Mouse (Mus musculus): ENCODE measurements around the gene Tmem139. TPM values are rescaled to one million over a fixed set of nuclear protein-coding genes. Genes with fewer than 3 reads are reported as not detected.
A peak's percentile ranks its signal among the peaks of the same experiment; 100 is the strongest.

Gene Tmem139
- polyA plus RNA-seq, 1 experiment from 2014 or later, result not detected

GRCm38 (mm10) chr6:42241311-42242045 is 20.3 kb upstream of the Tmem139 start:
- WGBS, result 80% methylated on average over 6 of the region's 6 CpGs

GRCm38 (mm10) chr6:42245711-42246353 is 15.9 kb upstream of the Tmem139 start, which contains the start of gene Gstk1:
Gene Gstk1 (plus strand): TSS chr6:42245935.
- WGBS, result 2% methylated on average over 28 of the region's 28 CpGs
- Histone ChIP-seq H3K4me2 (ENCODE audit: low read length) (peak within 1 kb of the TSS; percentile 74), H3K36me3 (ENCODE audit: control insufficient read depth, insufficient read depth, low read length) (no peaks in the 10 kb centered on the region), H3K27ac (ENCODE audit: low read length) (no peak within 1 kb of the TSS), H3K4me1 (ENCODE audit: control insufficient read depth, insufficient read depth, low read length) (no peaks in the 10 kb centered on the region), H3K9me3 (replicated peaks; ENCODE audit: control insufficient read depth, low read length, poor library complexity, severe bottlenecking) (no peaks in the 10 kb centered on the region), H3K9ac (ENCODE audit: low read depth, low read length) (peak within 1 kb of the TSS; percentile 53), H3K4me3 (ENCODE audit: low read depth, low read length) (peak within 1 kb of the TSS; percentile 56), H3K27me3 (ENCODE audit: control insufficient read depth, insufficient read depth, low read depth, low read length) (no peaks in the 10 kb centered on the region)
- ATAC-seq, result peak; percentile 100

More at GRCm38 (mm10) chr6:42241311-42242045, 20.3 kb upstream of the Tmem139 start:
- H3K27me3 ChIP-seq (ENCODE audit: control insufficient read depth, insufficient read depth, low read depth, low read length), result no peaks in the 10 kb centered on the region
- ATAC-seq, result no peak
- no peaks in the 10 kb centered on the region for H3K9me3 ChIP-seq (replicated peaks; ENCODE audit: control insufficient read depth, low read length, poor library complexity, severe bottlenecking)
- H3K36me3 ChIP-seq (ENCODE audit: control insufficient read depth, insufficient read depth, low read length), result no peaks in the 10 kb centered on the region
- no peak overlapping the region for H3K9ac ChIP-seq (ENCODE audit: low read depth, low read length)
- no peak overlapping the region for H3K27ac ChIP-seq (ENCODE audit: low read length)
- no peaks in the 10 kb centered on the region for H3K4me1 ChIP-seq (ENCODE audit: control insufficient read depth, insufficient read depth, low read length)
- H3K4me2 ChIP-seq (ENCODE audit: low read length), result no peak overlapping the region
- no peak overlapping the region for H3K4me3 ChIP-seq (ENCODE audit: low read depth, low read length)

GRCm38 (mm10) chr6:42247173-42247572 is 14.6 kb upstream of the Tmem139 start:
- H3K27ac ChIP-seq (ENCODE audit: low read length), result no peak overlapping the region
- no peak overlapping the region for H3K9ac ChIP-seq (ENCODE audit: low read depth, low read length)
- ATAC-seq, result peak; percentile 29; the same call in 1 of the 2 replicates
- H3K4me2 ChIP-seq (ENCODE audit: low read length), result peak overlapping the region; percentile 40
- WGBS, result 7% methylated on average over 8 of the region's 8 CpGs
- H3K4me3 ChIP-seq (ENCODE audit: low read depth, low read length), result peak overlapping the region; percentile 26
- no peaks in the 10 kb centered on the region for H3K4me1 ChIP-seq (ENCODE audit: control insufficient read depth, insufficient read depth, low read length)
- H3K36me3 ChIP-seq (ENCODE audit: control insufficient read depth, insufficient read depth, low read length), result no peaks in the 10 kb centered on the region
- H3K27me3 ChIP-seq (ENCODE audit: control insufficient read depth, insufficient read depth, low read depth, low read length), result no peaks in the 10 kb centered on the region
- H3K9me3 ChIP-seq (replicated peaks; ENCODE audit: control insufficient read depth, low read length, poor library complexity, severe bottlenecking), result no peaks in the 10 kb centered on the region

GRCm38 (mm10) chr6:42247981-42248380 is 13.8 kb upstream of the Tmem139 start:
- H3K9me3 ChIP-seq (replicated peaks; ENCODE audit: control insufficient read depth, low read length, poor library complexity, severe bottlenecking), result no peaks in the 10 kb centered on the region
- ATAC-seq, result no peak
- H3K4me2 ChIP-seq (ENCODE audit: low read length), result peak overlapping the region; percentile 40
- H3K36me3 ChIP-seq (ENCODE audit: control insufficient read depth, insufficient read depth, low read length), result no peaks in the 10 kb centered on the region
- no peak overlapping the region for H3K9ac ChIP-seq (ENCODE audit: low read depth, low read length)
- no peaks in the 10 kb centered on the region for H3K27me3 ChIP-seq (ENCODE audit: control insufficient read depth, insufficient read depth, low read depth, low read length)
- H3K4me3 ChIP-seq (ENCODE audit: low read depth, low read length), result peak overlapping the region; percentile 26; the same call in 1 of the 2 replicates
- WGBS, result 65% methylated on average over 1 of the region's 1 CpGs
- no peaks in the 10 kb centered on the region for H3K4me1 ChIP-seq (ENCODE audit: control insufficient read depth, insufficient read depth, low read length)
- no peak overlapping the region for H3K27ac ChIP-seq (ENCODE audit: low read length)

GRCm38 (mm10) chr6:42251791-42252190 is 10.0 kb upstream of the Tmem139 start:
- Histone ChIP-seq H3K36me3 (ENCODE audit: control insufficient read depth, insufficient read depth, low read length) (no peaks in the 10 kb centered on the region), H3K4me1 (ENCODE audit: control insufficient read depth, insufficient read depth, low read length) (no peaks in the 10 kb centered on the region), H3K9ac (ENCODE audit: low read depth, low read length) (no peak overlapping the region), H3K4me3 (ENCODE audit: low read depth, low read length) (no peak overlapping the region), H3K27me3 (ENCODE audit: control insufficient read depth, insufficient read depth, low read depth, low read length) (no peaks in the 10 kb centered on the region), H3K4me2 (ENCODE audit: low read length) (no peak overlapping the region), H3K27ac (ENCODE audit: low read length) (no peak overlapping the region), H3K9me3 (replicated peaks; ENCODE audit: control insufficient read depth, low read length, poor library complexity, severe bottlenecking) (no peaks in the 10 kb centered on the region)
- no peak for ATAC-seq
- 90% methylated on average over 4 of the region's 4 CpGs for WGBS

GRCm38 (mm10) chr6:42253103-42253502 is 8.7 kb upstream of the Tmem139 start:
- H3K4me2 ChIP-seq (ENCODE audit: low read length), result no peak overlapping the region
- WGBS, result 88% methylated on average over 2 of the region's 2 CpGs
- no peak for ATAC-seq

GRCm38 (mm10) chr6:42257303-42257863 is 4.4 kb upstream of the Tmem139 start:
- 0 out of 2 replicates have a peak, but pooled peaks have one; percentile 68 for ATAC-seq
- no peak overlapping the region for H3K4me2 ChIP-seq (ENCODE audit: low read length)
- H3K4me1 ChIP-seq (ENCODE audit: control insufficient read depth, insufficient read depth, low read length), result peaks cover 3% of the 10 kb centered on the region; the same call in 1 of the 2 replicates
- no peaks in the 10 kb centered on the region for H3K36me3 ChIP-seq (ENCODE audit: control insufficient read depth, insufficient read depth, low read length)
- H3K9me3 ChIP-seq (replicated peaks; ENCODE audit: control insufficient read depth, low read length, poor library complexity, severe bottlenecking), result no peaks in the 10 kb centered on the region
- H3K4me3 ChIP-seq (ENCODE audit: low read depth, low read length), result no peak overlapping the region
- no peak overlapping the region for H3K9ac ChIP-seq (ENCODE audit: low read depth, low read length)
- 20% methylated on average over 11 of the region's 11 CpGs for WGBS
- no peak overlapping the region for H3K27ac ChIP-seq (ENCODE audit: low read length)
- peaks cover 3% of the 10 kb centered on the region; the same call in 1 of the 2 replicates for H3K27me3 ChIP-seq (ENCODE audit: control insufficient read depth, insufficient read depth, low read depth, low read length)

More at GRCm38 (mm10) chr6:42253103-42253502, 8.7 kb upstream of the Tmem139 start:
- no peaks in the 10 kb centered on the region for H3K9me3 ChIP-seq (replicated peaks; ENCODE audit: control insufficient read depth, low read length, poor library complexity, severe bottlenecking)
- H3K27ac ChIP-seq (ENCODE audit: low read length), result no peak overlapping the region
- H3K27me3 ChIP-seq (ENCODE audit: control insufficient read depth, insufficient read depth, low read depth, low read length), result no peaks in the 10 kb centered on the region
- no peak overlapping the region for H3K4me3 ChIP-seq (ENCODE audit: low read depth, low read length)
- no peak overlapping the region for H3K9ac ChIP-seq (ENCODE audit: low read depth, low read length)
- peaks cover 3% of the 10 kb centered on the region; the same call in 1 of the 2 replicates for H3K4me1 ChIP-seq (ENCODE audit: control insufficient read depth, insufficient read depth, low read length)
- H3K36me3 ChIP-seq (ENCODE audit: control insufficient read depth, insufficient read depth, low read length), result no peaks in the 10 kb centered on the region

- Histone ChIP-seq H3K4me3 (ENCODE audit: low read depth, low read length) (no peak overlapping the region), H3K27me3 (ENCODE audit: control insufficient read depth, insufficient read depth, low read depth, low read length) (peaks cover 3% of the 10 kb centered on the region; the same call in 1 of the 2 replicates), H3K9me3 (replicated peaks; ENCODE audit: control insufficient read depth, low read length, poor library complexity, severe bottlenecking) (no peaks in the 10 kb centered on the region), H3K4me2 (ENCODE audit: low read length) (no peak overlapping the region), H3K27ac (ENCODE audit: low read length) (no peak overlapping the region), H3K36me3 (ENCODE audit: control insufficient read depth, insufficient read depth, low read length) (no peaks in the 10 kb centered on the region), H3K9ac (ENCODE audit: low read depth, low read length) (no peak overlapping the region), H3K4me1 (ENCODE audit: control insufficient read depth, insufficient read depth, low read length) (peaks cover 6% of the 10 kb centered on the region; the same call in 1 of the 2 replicates)
- WGBS, result 77% methylated on average over 6 of the region's 6 CpGs
- no peak for ATAC-seq
Measured at GRCm38 (mm10) chr6:42260430-42260829, 1.3 kb upstream of the Tmem139 start.

Measured in midbrain, embryonic 16.5 days (tissue).